Mouse (Mus musculus): ENCODE measurements around the gene Hand2.

GRCm38 (mm10) chr8:57347141-57347540 lies 26.4 kb downstream of the Hand2 start:
- TF ChIP-seq CTCF (IDR thresholded peaks at IDR 0.05; ENCODE audit: low read depth, low read length) (no peak), POLR2A (IDR thresholded peaks at IDR 0.05; ENCODE audit: extremely low read depth, insufficient read depth, low read length) (no peak)

Measured in liver, adult 2 months (tissue).